Mouse (Mus musculus): ENCODE data around the gene Sprr2a1.
"Not testable (repeated sequence)": the region's sequence is repeated elsewhere in the genome, so short reads cannot be mapped to it uniquely, and the experiment has no call there.

DNA sequence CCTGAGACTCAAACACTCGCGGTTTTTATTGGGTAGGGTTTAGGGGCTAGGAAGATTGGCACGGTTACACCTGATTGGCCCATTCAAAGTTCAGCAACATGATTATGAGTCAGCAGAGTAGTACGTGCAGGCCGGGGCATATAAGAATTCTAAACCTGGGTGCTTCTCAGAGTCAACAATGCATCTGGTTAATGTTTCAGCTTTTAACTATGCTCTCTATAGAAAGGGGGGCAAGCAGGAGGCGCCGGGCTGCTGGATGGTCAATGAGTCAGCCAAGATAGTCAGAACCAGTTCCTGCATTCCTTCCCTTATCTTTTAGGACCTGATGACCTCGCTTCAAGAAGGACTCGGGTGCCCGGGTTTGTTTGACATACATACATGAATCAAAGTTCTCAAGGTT is 30.6 kb downstream of the Sprr2a1 start:
- TF ChIP-seq POLR2AphosphoS5 (IDR thresholded peaks at IDR 0.05; ENCODE audit: insufficient replicate concordance, low read depth, low read length); CTCF (IDR thresholded peaks at IDR 0.05; ENCODE audit: low read depth, low read length); TAL1 (conservative IDR thresholded peaks at IDR 0.05; ENCODE audit: low read depth, low read length); GATA1 (IDR thresholded peaks at IDR 0.05; ENCODE audit: borderline replicate concordance, low read length); GATA2 (IDR thresholded peaks at IDR 0.05; ENCODE audit: borderline replicate concordance, low read depth, low read length): not testable (repeated sequence)

All from G1E (cell line).